Mouse (Mus musculus): ENCODE measurements around the gene Tril. TPM values are rescaled to one million over a fixed set of nuclear protein-coding genes. Genes with fewer than 3 reads are reported as not detected.

The Tril gene
- total and polyA plus RNA-seq, 3 experiments, result not detected

GRCm38 (mm10) chr6:53817763-53818174, 2.9 kb downstream of the Tril start:
- H3K4me3 ChIP-seq (replicated peaks in 1 of 3; ENCODE audit: low read depth in 2 of 3, low read length in 2 of 3, poor library complexity in 1 of 3), result no peak overlapping the region
- dilution Hi-C loops (cut with MboI; ENCODE audit: extremely low pct_ligation_motif_present, extremely low pct_unique_long_range_greater_than_20kb, low sequenced_read_pairs) (no loop called here), in situ Hi-C loops (cut with MboI; ENCODE audit: low pct_ligation_motif_present, low pct_unique_long_range_greater_than_20kb, low sequenced_read_pairs) (no loop called here)
- H3K27me3 ChIP-seq (replicated peaks), result no peaks in the 10 kb centered on the region
- H3K9me3 ChIP-seq (replicated peaks; ENCODE audit: low read length), result peaks cover 25% of the 10 kb centered on the region
- H3K4me1 ChIP-seq (ENCODE audit: control insufficient read depth in 1 of 2, insufficient read depth in 2 of 2), result no peaks in the 10 kb centered on the region
- no peak overlapping the region for H3K9ac ChIP-seq (ENCODE audit: insufficient read depth, low read depth)
- H3K79me2 ChIP-seq (replicated peaks; ENCODE audit: control insufficient read depth, extremely low read depth, insufficient read depth, poor library complexity, severe bottlenecking), result no peaks in the 10 kb centered on the region
- H3K27ac ChIP-seq (ENCODE audit: insufficient read depth, low read depth), result no peak overlapping the region
- TF ChIP-seq TBP (conservative IDR thresholded peaks at IDR 0.05; ENCODE audit: low read depth, low read length), result no peak
- no peak for TF ChIP-seq MXI1 (IDR thresholded peaks at IDR 0.05; ENCODE audit: low read depth, low read length)
- H3K36me3 ChIP-seq (replicated peaks in 1 of 2; ENCODE audit: control insufficient read depth in 1 of 2, insufficient read depth in 1 of 2, low read length in 1 of 2), result no peaks in the 10 kb centered on the region
- no peak overlapping the region for H3K4me2 ChIP-seq (ENCODE audit: insufficient read depth, low read depth, poor library complexity, severe bottlenecking)
- no peak for DNase-seq (ENCODE audit: extremely low read depth)

GRCm38 (mm10) chr6:53816661-53817060, 4.0 kb downstream of the Tril start:
- Histone ChIP-seq H3K36me3 (replicated peaks in 1 of 2; ENCODE audit: control insufficient read depth in 1 of 2, insufficient read depth in 1 of 2, low read length in 1 of 2) (no peaks in the 10 kb centered on the region), H3K4me3 (replicated peaks in 1 of 3; ENCODE audit: low read depth in 2 of 3, low read length in 2 of 3, poor library complexity in 1 of 3) (no peak overlapping the region), H3K9me3 (replicated peaks; ENCODE audit: low read length) (peaks cover 25% of the 10 kb centered on the region), H3K27ac (ENCODE audit: insufficient read depth, low read depth) (no peak overlapping the region), H3K79me2 (replicated peaks; ENCODE audit: control insufficient read depth, extremely low read depth, insufficient read depth, poor library complexity, severe bottlenecking) (no peaks in the 10 kb centered on the region), H3K4me1 (ENCODE audit: control insufficient read depth in 1 of 2, insufficient read depth in 2 of 2) (no peaks in the 10 kb centered on the region; a peak in 1 of 4 replicates), H3K27me3 (replicated peaks) (no peaks in the 10 kb centered on the region), H3K9ac (ENCODE audit: insufficient read depth, low read depth) (no peak overlapping the region), H3K4me2 (ENCODE audit: insufficient read depth, low read depth, poor library complexity, severe bottlenecking) (no peak overlapping the region)
- TF ChIP-seq GABPA (IDR thresholded peaks at IDR 0.05; ENCODE audit: insufficient replicate concordance, low read depth, low read length) (no peak), EP300 (IDR thresholded peaks at IDR 0.05; ENCODE audit: low read length) (no peak), TBP (conservative IDR thresholded peaks at IDR 0.05; ENCODE audit: low read depth, low read length) (no peak), CHD2 (IDR thresholded peaks at IDR 0.05; ENCODE audit: low read length) (no peak), POLR2AphosphoS2 (IDR thresholded peaks at IDR 0.05; ENCODE audit: low read depth, low read length) (no peak), JUND (conservative IDR thresholded peaks at IDR 0.05; ENCODE audit: low read depth, low read length) (no peak), BHLHE40 (IDR thresholded peaks at IDR 0.05; ENCODE audit: low read depth, low read length) (no peak), RAD21 (IDR thresholded peaks at IDR 0.05; ENCODE audit: low read depth, low read length) (no peak), MEF2A (IDR thresholded peaks at IDR 0.05; ENCODE audit: borderline replicate concordance, low read depth, low read length) (no peak), JUN (IDR thresholded peaks at IDR 0.05; ENCODE audit: insufficient read depth, low read depth, low read length) (no peak), PAX5 (IDR thresholded peaks at IDR 0.05; ENCODE audit: low read length) (no peak), KAT2A (IDR thresholded peaks at IDR 0.05; ENCODE audit: insufficient replicate concordance, low read length) (no peak)
- dilution Hi-C loops (cut with MboI; ENCODE audit: extremely low pct_ligation_motif_present, extremely low pct_unique_long_range_greater_than_20kb, low sequenced_read_pairs), result no loop called here
- no peak for DNase-seq (ENCODE audit: extremely low read depth)
- in situ Hi-C loops (cut with MboI; ENCODE audit: low pct_ligation_motif_present, low pct_unique_long_range_greater_than_20kb, low sequenced_read_pairs), result no loop called here

GRCm38 (mm10) chr6:53815691-53816090, 4.9 kb downstream of the Tril start:
- peaks cover 0 to 6% of the 10 kb centered on the region in 2 experiments; a peak in 2 of 4 replicates for H3K4me1 ChIP-seq (ENCODE audit: control insufficient read depth in 1 of 2, insufficient read depth in 2 of 2)
- H3K36me3 ChIP-seq (replicated peaks in 1 of 2; ENCODE audit: control insufficient read depth in 1 of 2, insufficient read depth in 1 of 2, low read length in 1 of 2), result no peaks in the 10 kb centered on the region
- TF ChIP-seq MAZ (IDR thresholded peaks at IDR 0.05; ENCODE audit: low read depth, low read length) (no peak), EP300 (IDR thresholded peaks at IDR 0.05; ENCODE audit: low read length) (no peak), IRF4 (IDR thresholded peaks at IDR 0.05; ENCODE audit: low read depth, low read length) (no peak), USF1 (IDR thresholded peaks at IDR 0.05; ENCODE audit: low read depth, low read length) (no peak), HCFC1 (IDR thresholded peaks at IDR 0.05; ENCODE audit: low read depth, low read length) (no peak), ZKSCAN1 (IDR thresholded peaks at IDR 0.05; ENCODE audit: borderline replicate concordance, low read depth, low read length) (no peak), UBTF (IDR thresholded peaks at IDR 0.05; ENCODE audit: low read depth, low read length) (no peak), E2F4 (IDR thresholded peaks at IDR 0.05; ENCODE audit: insufficient replicate concordance, low read depth, low read length) (no peak)
- H3K9ac ChIP-seq (ENCODE audit: insufficient read depth, low read depth), result no peak overlapping the region
- peaks cover 25% of the 10 kb centered on the region for H3K9me3 ChIP-seq (replicated peaks; ENCODE audit: low read length)
- H3K79me2 ChIP-seq (replicated peaks; ENCODE audit: control insufficient read depth, extremely low read depth, insufficient read depth, poor library complexity, severe bottlenecking), result no peaks in the 10 kb centered on the region
- no peaks in the 10 kb centered on the region for H3K27me3 ChIP-seq (replicated peaks)
- H3K27ac ChIP-seq (ENCODE audit: insufficient read depth, low read depth), result no peak overlapping the region
- H3K4me3 ChIP-seq (replicated peaks in 1 of 3; ENCODE audit: low read depth in 2 of 3, low read length in 2 of 3, poor library complexity in 1 of 3), result no peak overlapping the region
- in situ Hi-C loops (cut with MboI; ENCODE audit: low pct_ligation_motif_present, low pct_unique_long_range_greater_than_20kb, low sequenced_read_pairs) (no loop called here), dilution Hi-C loops (cut with MboI; ENCODE audit: extremely low pct_ligation_motif_present, extremely low pct_unique_long_range_greater_than_20kb, low sequenced_read_pairs) (no loop called here)
- H3K4me2 ChIP-seq (ENCODE audit: insufficient read depth, low read depth, poor library complexity, severe bottlenecking), result no peak overlapping the region
- no peak for DNase-seq (ENCODE audit: extremely low read depth)
